Mouse (Mus musculus): ENCODE measurements around the gene Ergic1.

GRCm38 (mm10) chr17:26675845-26676244 lies 114.6 kb downstream of the Ergic1 start:
- TF ChIP-seq POLR2A (IDR thresholded peaks at IDR 0.05; ENCODE audit: control insufficient read depth, extremely low read depth, insufficient read depth, low read length, poor library complexity) (no peak), CTCF (IDR thresholded peaks at IDR 0.05; ENCODE audit: borderline replicate concordance, control insufficient read depth, extremely low read depth, insufficient read depth, low read length, poor library complexity) (no peak)

All from thymus, adult 2 months (tissue).